Mouse (Mus musculus) stomach, postnatal 0 days (tissue): ENCODE results near the gene Ppp2r5e.

Experiments used
- CTCF ChIP-seq: IDR thresholded peaks from 2 replicates; pipeline ENCODE4 v1.5.1; 2016; ENCODE audit warnings: antibody characterized with exemption, low read depth, mild to moderate bottlenecking, moderate library complexity
- EP300 ChIP-seq: optimal IDR thresholded peaks from 2 replicates; pipeline ENCODE3; 2016; ENCODE audit warnings: antibody characterized with exemption

GRCm38 (mm10) chr12:75595291-75596153 lies 523 bp downstream of the Ppp2r5e start:
- TF ChIP-seq CTCF (no peak), EP300 (no peak)
